Mouse (Mus musculus): ENCODE results near the gene Tuba4a.

DNA sequence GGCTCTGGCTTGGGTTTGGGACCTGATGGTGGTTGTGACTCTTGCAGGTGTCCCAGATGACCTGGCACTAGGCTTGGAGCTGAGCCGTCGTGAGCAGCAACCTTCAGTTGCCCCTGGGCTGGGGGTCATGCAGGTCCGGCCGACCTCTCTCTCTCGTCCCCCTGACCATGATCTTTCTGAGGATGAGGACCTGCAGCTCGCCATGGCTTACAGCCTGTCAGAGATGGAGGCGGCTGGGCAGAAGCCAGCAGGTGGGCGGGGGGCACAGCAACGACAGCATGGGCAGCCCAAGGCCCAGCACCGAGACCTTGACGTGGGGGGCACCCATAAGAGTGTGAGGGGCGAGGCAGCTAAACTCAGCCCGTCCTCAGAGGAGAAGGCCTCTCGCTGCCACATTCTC lies 23.7 kb upstream of the Tuba4a start:
- no peak for TF ChIP-seq POLR2A (IDR thresholded peaks at IDR 0.05; ENCODE audit: insufficient read depth, low read length)
- no peak for TF ChIP-seq EP300 (IDR thresholded peaks at IDR 0.05; ENCODE audit: insufficient read depth, low read depth, low read length)
- TF ChIP-seq CTCF (IDR thresholded peaks at IDR 0.05; ENCODE audit: low read depth, low read length), result no peak
